Mouse (Mus musculus) forebrain, embryonic 11.5 days (tissue): Measurements from ENCODE around the gene Gm20388. TPM values are rescaled to one million over a fixed set of nuclear protein-coding genes. Genes with fewer than 3 reads are reported as not detected.

Experiments
- ATAC-seq: fragments of 200-750 bp; cut with Nextera tagmentation; replicated peaks from 2 replicates; pipeline ENCODE4 v1.8.0; 2017; ENCODE audit warnings: moderate TSS enrichment; ENCODE audit not compliant: low FRiP score
- DNase-seq: peaks from one replicate; pipeline ENCODE4 v3.0.0-alpha.2; 2017; ENCODE audit warnings: low spot score
- H3K27ac ChIP-seq: fragments of 300-500 bp; sonication (generic); 2 replicates; pipeline ENCODE4 v1.5.1; 2014; ENCODE audit warnings: low read depth, low read length
- H3K27me3 ChIP-seq: fragments of 300-500 bp; sonication (generic); 2 replicates; pipeline ENCODE4 v1.6.1; 2014; ENCODE audit warnings: mild to moderate bottlenecking, low read length, mixed read lengths; ENCODE audit not compliant: control insufficient read depth, insufficient read depth
- H3K36me3 ChIP-seq: fragments of 300-500 bp; sonication (generic); 2 replicates; pipeline ENCODE4 v1.6.1; 2014; ENCODE audit warnings: mild to moderate bottlenecking, low read length, moderate library complexity, mixed read lengths; ENCODE audit not compliant: control insufficient read depth, insufficient read depth
- H3K4me1 ChIP-seq: fragments of 300-500 bp; sonication (generic); replicated peaks from 2 replicates; pipeline ENCODE4 v1.6.1; 2014; ENCODE audit warnings: low read length, mixed read lengths; ENCODE audit not compliant: control insufficient read depth, insufficient read depth
- H3K4me2 ChIP-seq: fragments of 300-500 bp; sonication (generic); 2 replicates; pipeline ENCODE4 v1.6.1; 2014; ENCODE audit warnings: low read depth, mild to moderate bottlenecking, low read length, moderate library complexity, mixed read lengths; ENCODE audit not compliant: severe bottlenecking
- H3K4me3 ChIP-seq: fragments of 300-500 bp; sonication (generic); 2 replicates; pipeline ENCODE4 v1.5.1; 2014; ENCODE audit warnings: low read depth, low read length
- H3K9ac ChIP-seq: fragments of 300-500 bp; sonication (generic); 2 replicates; pipeline ENCODE4 v1.6.1; 2014; ENCODE audit warnings: low read length
- H3K9me3 ChIP-seq: fragments of 300-500 bp; sonication (generic); 2 replicates; pipeline ENCODE4 v1.6.1; 2016; ENCODE audit warnings: low read length, mixed read lengths; ENCODE audit not compliant: control insufficient read depth
- WGBS: fragments of 180-500 bp; shearing (Covaris S2); extraction: QIAGEN DNeasy Blood & Tissue Kit; methylation state at CpG from one replicate; pipeline ENCODE4 v1.1.7; 2014; 5-methylcytosine and 5-hydroxymethylcytosine counted together
- polyA plus RNA-seq: library from polyadenylated mRNA; unstranded; fragments of >200 nt; fragmentation: Nextera tagmentation; extraction: Ambion mirVana; gene quantifications from 2 replicates; pipeline ENCODE4 v1.2.1, GENCODE M21; 2014

Gm20388 gene
- polyA plus RNA-seq, 1 experiment from 2014 or later: not detected

- Histone ChIP-seq H3K27me3 (no peaks in the 10 kb centered on the region), H3K4me3 (no peak overlapping the region), H3K9me3 (no peaks in the 10 kb centered on the region), H3K4me2 (no peak overlapping the region), H3K9ac (no peak overlapping the region), H3K27ac (no peak overlapping the region), H3K4me1 (no peaks in the 10 kb centered on the region), H3K36me3 (peaks cover 4% of the 10 kb centered on the region; the same call in 1 of the 2 replicates)
- WGBS: 96% methylated on average over 10 of the region's 10 CpGs
- DNase-seq: no peak
- no peak for ATAC-seq
Observed at GRCm38 (mm10) chr8:123823111-123823510, 3912.5 kb downstream of the Gm20388 start.

DNA sequence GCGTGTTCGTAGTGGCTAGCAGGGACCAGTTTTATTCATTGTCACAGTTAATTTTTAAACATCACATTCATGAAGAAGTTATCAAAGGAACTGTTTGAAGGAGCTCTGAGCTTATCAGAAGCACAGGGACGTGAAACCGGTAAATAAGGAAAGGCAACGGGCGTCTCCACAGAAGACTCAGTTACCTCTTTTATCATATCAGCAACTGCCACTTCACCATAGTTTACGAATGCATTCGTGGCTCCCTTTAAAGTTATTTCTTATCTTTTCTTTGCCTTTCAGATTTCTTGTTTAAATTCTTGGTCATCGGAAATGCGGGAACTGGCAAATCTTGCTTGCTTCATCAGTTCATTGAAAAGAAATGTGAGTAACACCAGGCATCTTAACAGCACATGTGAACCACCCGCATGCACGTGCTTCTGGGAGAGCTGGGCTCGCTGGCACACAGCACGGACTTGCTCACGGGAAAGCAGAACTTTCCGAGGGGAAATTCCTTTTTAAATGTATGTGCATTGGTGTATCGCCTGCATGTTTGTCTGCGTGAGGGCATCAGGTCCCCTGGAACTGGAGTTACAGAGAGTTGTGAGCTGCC, 3913.0 kb downstream of the Gm20388 start:
- ATAC-seq (no peak), DNase-seq (no peak)
- Histone ChIP-seq H3K36me3 (peaks cover 4% of the 10 kb centered on the region; the same call in 1 of the 2 replicates), H3K4me3 (no peak overlapping the region), H3K27ac (no peak overlapping the region), H3K9ac (no peak overlapping the region), H3K4me2 (no peak overlapping the region), H3K4me1 (no peaks in the 10 kb centered on the region), H3K27me3 (no peaks in the 10 kb centered on the region), H3K9me3 (no peaks in the 10 kb centered on the region)
- WGBS: 95% methylated on average over 18 of the region's 18 CpGs

DNA sequence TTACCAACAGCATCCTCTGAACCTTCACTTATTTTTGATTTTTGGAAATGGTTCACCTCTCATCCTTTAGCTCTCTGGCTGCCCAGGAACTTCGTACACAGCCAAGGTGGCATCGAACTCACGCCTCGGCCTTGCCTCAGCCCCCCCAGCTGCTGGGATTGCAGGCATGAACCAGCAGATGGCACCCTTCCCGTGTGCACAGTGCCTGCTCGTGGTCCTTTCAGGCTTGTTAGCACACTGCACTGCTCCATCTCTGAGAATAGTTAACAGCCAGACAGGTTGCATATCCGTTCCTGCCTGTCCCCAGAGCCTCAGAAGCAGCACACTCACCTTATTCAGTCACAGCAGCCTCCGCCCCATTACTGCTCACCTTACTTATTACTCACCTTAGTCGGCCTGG, 3915.4 kb downstream of the Gm20388 start:
- Histone ChIP-seq H3K4me3 (no peak overlapping the region), H3K4me1 (no peaks in the 10 kb centered on the region), H3K27me3 (no peaks in the 10 kb centered on the region), H3K9ac (no peak overlapping the region), H3K4me2 (no peak overlapping the region), H3K27ac (no peak overlapping the region), H3K36me3 (peaks cover 7% of the 10 kb centered on the region; the same call in 1 of the 2 replicates), H3K9me3 (no peaks in the 10 kb centered on the region)
- ATAC-seq (no peak), DNase-seq (peak; percentile 58)
- 69% methylated on average over 9 of the region's 9 CpGs for WGBS

DNA sequence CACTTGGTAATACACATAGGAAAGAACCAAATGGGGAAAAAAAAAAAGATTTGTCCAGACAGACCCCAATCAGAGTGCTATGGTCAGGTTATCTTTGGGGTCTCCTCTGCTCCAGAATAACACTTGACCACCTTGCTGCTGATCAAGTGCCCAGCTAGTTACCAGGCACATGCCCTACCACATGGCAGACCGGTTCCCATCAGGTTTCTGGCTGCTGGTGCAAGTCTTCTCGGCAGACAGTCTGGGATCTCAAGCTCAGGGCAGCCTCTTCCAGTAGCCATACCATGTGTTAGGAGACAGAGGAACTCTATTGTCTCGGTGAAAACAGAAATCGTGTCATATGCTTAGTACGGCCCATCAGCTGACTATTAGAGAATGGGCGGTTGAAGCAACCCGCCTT, 3916.1 kb downstream of the Gm20388 start:
- Histone ChIP-seq H3K4me3 (no peak overlapping the region), H3K27me3 (no peaks in the 10 kb centered on the region), H3K36me3 (peaks cover 7% of the 10 kb centered on the region; the same call in 1 of the 2 replicates), H3K27ac (no peak overlapping the region), H3K9ac (no peak overlapping the region), H3K4me1 (no peaks in the 10 kb centered on the region), H3K9me3 (no peaks in the 10 kb centered on the region), H3K4me2 (no peak overlapping the region)
- WGBS: 91% methylated on average over 7 of the region's 7 CpGs
- DNase-seq (no peak), ATAC-seq (no peak)

- Histone ChIP-seq H3K4me1 (no peaks in the 10 kb centered on the region), H3K9ac (no peak overlapping the region), H3K36me3 (peaks cover 7% of the 10 kb centered on the region; the same call in 1 of the 2 replicates), H3K4me3 (no peak overlapping the region), H3K4me2 (no peak overlapping the region), H3K9me3 (no peaks in the 10 kb centered on the region), H3K27me3 (no peaks in the 10 kb centered on the region), H3K27ac (no peak overlapping the region)
- ATAC-seq (no peak), DNase-seq (no peak)
- 91% methylated on average over 13 of the region's 13 CpGs for WGBS
Observed at GRCm38 (mm10) chr8:123827523-123827922, 3916.9 kb downstream of the Gm20388 start.

GRCm38 (mm10) chr8:123832757-123833156, 3922.1 kb downstream of the Gm20388 start:
- H3K4me3 ChIP-seq: no peak overlapping the region
- WGBS: 94% methylated on average over 4 of the region's 4 CpGs
- peaks cover 20% of the 10 kb centered on the region for H3K36me3 ChIP-seq
- ATAC-seq (no peak), DNase-seq (no peak)
- no peak overlapping the region for H3K4me2 ChIP-seq
- no peak overlapping the region for H3K27ac ChIP-seq
- no peaks in the 10 kb centered on the region for H3K27me3 ChIP-seq
- no peaks in the 10 kb centered on the region for H3K4me1 ChIP-seq
- H3K9ac ChIP-seq: no peak overlapping the region
- H3K9me3 ChIP-seq: no peaks in the 10 kb centered on the region

- no peak overlapping the region for H3K27ac ChIP-seq
- no peak for ATAC-seq
- 61% methylated on average over 9 of the region's 9 CpGs for WGBS
Observed at GRCm38 (mm10) chr8:123835451-123835850, 3924.8 kb downstream of the Gm20388 start.

DNA sequence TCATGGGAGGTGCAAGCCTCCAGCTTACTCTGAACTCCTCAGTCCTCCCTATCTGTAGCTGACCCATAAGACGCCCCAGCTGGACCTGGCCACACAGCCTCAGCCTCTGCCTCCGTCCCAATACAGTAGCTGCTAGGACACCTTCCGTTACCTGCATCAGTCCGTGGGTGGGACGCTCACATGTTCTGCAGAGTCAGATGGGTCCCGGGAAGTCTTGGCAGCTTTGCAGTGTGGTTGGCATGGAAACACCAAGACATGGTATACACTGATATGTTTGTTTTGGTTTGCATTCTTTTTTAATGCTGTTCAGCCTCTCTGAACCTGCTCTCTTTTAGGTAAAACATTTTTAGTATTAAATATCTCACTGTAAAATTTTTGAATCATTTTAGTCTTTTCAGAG, 3925.7 kb downstream of the Gm20388 start:
- Histone ChIP-seq H3K4me1 (no peaks in the 10 kb centered on the region), H3K4me3 (no peak overlapping the region), H3K9ac (no peak overlapping the region), H3K36me3 (peaks cover 16% of the 10 kb centered on the region), H3K27me3 (no peaks in the 10 kb centered on the region), H3K27ac (no peak overlapping the region), H3K9me3 (no peaks in the 10 kb centered on the region), H3K4me2 (no peak overlapping the region)
- DNase-seq (no peak), ATAC-seq (no peak)
- 91% methylated on average over 6 of the region's 6 CpGs for WGBS

More at GRCm38 (mm10) chr8:123835451-123835850, 3924.8 kb downstream of the Gm20388 start:
- Histone ChIP-seq H3K4me1 (no peaks in the 10 kb centered on the region), H3K4me3 (no peak overlapping the region), H3K36me3 (peaks cover 16% of the 10 kb centered on the region), H3K27me3 (no peaks in the 10 kb centered on the region), H3K4me2 (no peak overlapping the region), H3K9me3 (no peaks in the 10 kb centered on the region), H3K9ac (no peak overlapping the region)
- peak; percentile 75 for DNase-seq

- no peak for ATAC-seq
- H3K9ac ChIP-seq: no peak overlapping the region
- DNase-seq: peak; percentile 67
- 74% methylated on average over 9 of the region's 9 CpGs for WGBS
- H3K27ac ChIP-seq: no peak overlapping the region
- H3K4me1 ChIP-seq: no peaks in the 10 kb centered on the region
- peaks cover 10% of the 10 kb centered on the region for H3K36me3 ChIP-seq
- H3K4me2 ChIP-seq: no peak overlapping the region
- H3K27me3 ChIP-seq: no peaks in the 10 kb centered on the region
- no peaks in the 10 kb centered on the region for H3K9me3 ChIP-seq
- no peak overlapping the region for H3K4me3 ChIP-seq
Observed at GRCm38 (mm10) chr8:123838496-123838895, 3927.9 kb downstream of the Gm20388 start.
